Mouse (Mus musculus): ENCODE data around the gene Vmp1. TPM values are rescaled to one million over a fixed set of nuclear protein-coding genes. Genes with fewer than 3 reads are reported as not detected.

Vmp1 gene
- polyA plus RNA-seq, 1 experiment from 2014 or later = 86.8 TPM

DNA sequence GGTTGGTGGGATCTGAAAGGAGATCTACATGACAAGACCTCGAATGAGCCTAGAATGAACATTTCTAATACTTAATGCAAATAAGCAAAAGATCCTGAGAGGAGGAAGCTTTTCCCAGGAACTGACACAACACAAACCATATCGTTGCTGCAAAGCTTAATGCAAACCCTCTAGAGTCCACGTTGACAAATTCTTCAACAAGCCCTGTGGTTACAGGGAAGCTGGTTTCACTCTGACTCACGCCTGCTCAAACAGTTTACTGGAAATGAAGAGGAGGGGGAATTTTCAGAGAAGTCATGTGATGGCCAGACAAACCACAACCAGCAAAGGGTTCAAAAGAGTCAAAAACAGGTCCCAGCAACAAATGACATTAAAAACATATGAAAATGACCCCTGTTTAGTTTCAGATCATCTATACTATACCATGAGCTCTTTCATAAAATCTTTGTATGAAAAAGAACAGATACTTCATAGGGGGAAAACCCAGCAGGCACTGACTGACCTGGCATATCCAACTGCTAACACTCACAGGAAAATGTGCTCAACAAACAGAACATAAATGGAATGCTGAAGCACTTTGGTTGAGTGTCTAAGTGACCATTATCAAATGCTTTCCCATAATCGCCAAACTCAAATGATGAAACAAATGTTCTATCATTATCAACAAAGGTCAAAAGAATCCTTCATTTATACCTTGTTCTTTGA lies 59.2 kb downstream of the Vmp1 start:
- WGBS = 87% methylated on average over 5 of the region's 5 CpGs
- Histone ChIP-seq H3K4me2 (no peak overlapping the region), H3K9ac (no peak overlapping the region), H3K4me1 (no peaks in the 10 kb centered on the region), H3K9me3 (no peaks in the 10 kb centered on the region), H3K27me3 (no peaks in the 10 kb centered on the region), H3K36me3 (replicated peaks) (0 out of 2 replicates have a peak, but pooled peaks cover 5% of the 10 kb centered on the region), H3K27ac (no peak overlapping the region), H3K4me3 (replicated peaks) (no peak overlapping the region)
- ATAC-seq (ENCODE audit: low FRiP score) = no peak

DNA sequence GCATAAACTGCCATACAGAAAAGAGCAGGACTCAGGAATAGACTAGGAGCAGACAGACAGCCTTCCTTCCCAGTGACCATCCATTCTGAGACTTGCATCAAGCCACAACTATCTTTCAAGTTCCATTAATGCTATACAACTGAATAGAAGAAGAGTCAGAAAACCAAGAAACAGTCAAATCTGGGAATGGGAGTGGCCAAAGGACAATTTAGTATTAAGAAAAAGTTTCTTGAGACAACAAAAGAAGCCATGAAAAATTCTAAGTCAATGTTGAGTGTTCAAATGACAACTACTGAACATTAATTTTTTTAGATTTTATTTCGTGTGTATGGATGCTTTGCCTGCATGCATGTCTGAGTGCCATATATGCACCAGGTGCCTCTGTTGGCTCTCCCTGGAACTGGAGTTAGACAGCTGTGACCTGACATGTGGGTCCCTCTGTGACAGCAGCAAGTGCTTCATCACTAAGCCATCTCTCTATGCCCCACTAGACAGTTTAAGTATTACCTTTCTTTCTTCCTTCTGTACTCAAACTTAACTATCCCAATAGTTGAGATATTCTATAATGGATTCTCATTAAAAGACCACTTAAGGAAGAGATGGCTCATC lies 60.1 kb downstream of the Vmp1 start:
- H3K9me3 ChIP-seq = no peaks in the 10 kb centered on the region
- no peak overlapping the region for H3K4me2 ChIP-seq
- no peak overlapping the region for H3K9ac ChIP-seq
- WGBS = 74% methylated on average over 1 of the region's 1 CpGs
- H3K4me1 ChIP-seq = no peaks in the 10 kb centered on the region
- no peak for ATAC-seq (ENCODE audit: low FRiP score)
- 0 out of 2 replicates have a peak, but pooled peaks cover 5% of the 10 kb centered on the region for H3K36me3 ChIP-seq (replicated peaks)
- no peak overlapping the region for H3K4me3 ChIP-seq (replicated peaks)
- H3K27ac ChIP-seq = no peak overlapping the region
- H3K27me3 ChIP-seq = no peaks in the 10 kb centered on the region

DNA sequence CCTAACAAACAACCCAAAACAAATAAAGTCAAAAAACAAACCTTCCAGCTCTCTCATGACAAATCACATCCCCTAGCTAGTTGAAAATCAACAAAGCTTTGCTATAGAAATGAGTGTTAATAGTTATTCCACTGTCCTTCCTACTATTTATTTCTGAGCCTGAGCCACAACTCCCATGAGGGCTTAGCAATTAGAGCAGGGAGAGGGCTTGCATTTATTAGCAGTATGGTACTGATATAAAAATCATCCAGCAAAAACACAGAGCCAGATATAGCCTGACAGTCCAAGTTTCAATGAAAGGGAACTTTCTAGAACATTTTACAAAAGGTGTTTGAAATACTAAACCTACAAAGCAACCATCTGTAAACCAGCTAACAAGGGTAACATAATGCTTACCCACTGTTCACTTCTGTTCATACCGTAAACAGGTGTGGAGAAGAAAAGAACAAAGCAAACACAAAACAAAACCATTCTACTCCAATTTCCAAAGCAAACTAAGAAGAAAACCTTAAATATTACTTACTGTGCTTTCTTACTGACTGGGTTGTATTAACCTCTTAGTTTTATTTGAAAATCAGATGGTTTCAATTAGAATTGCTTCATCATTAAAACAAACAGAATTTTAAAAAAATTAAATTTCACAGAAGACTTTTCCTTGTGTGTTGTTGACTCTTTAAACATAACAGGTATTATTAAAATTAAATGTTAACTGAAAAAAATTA lies 61.3 kb downstream of the Vmp1 start:
- H3K9me3 ChIP-seq = no peaks in the 10 kb centered on the region
- H3K4me3 ChIP-seq (replicated peaks) = no peak overlapping the region
- H3K36me3 ChIP-seq (replicated peaks) = no peaks in the 10 kb centered on the region
- H3K9ac ChIP-seq = no peak overlapping the region
- no peak overlapping the region for H3K27ac ChIP-seq
- no peak for ATAC-seq (ENCODE audit: low FRiP score)
- H3K4me2 ChIP-seq = no peak overlapping the region
- no peaks in the 10 kb centered on the region for H3K4me1 ChIP-seq
- WGBS = 88% methylated on average over 1 of the region's 1 CpGs
- H3K27me3 ChIP-seq = no peaks in the 10 kb centered on the region

- WGBS = 95% methylated on average over 13 of the region's 13 CpGs
- H3K27me3 ChIP-seq = no peaks in the 10 kb centered on the region
- H3K9me3 ChIP-seq = no peaks in the 10 kb centered on the region
- no peak overlapping the region for H3K27ac ChIP-seq
- no peak overlapping the region for H3K4me2 ChIP-seq
- no peaks in the 10 kb centered on the region for H3K4me1 ChIP-seq
- ATAC-seq (ENCODE audit: low FRiP score) = no peak
- H3K36me3 ChIP-seq (replicated peaks) = no peaks in the 10 kb centered on the region
- no peak overlapping the region for H3K9ac ChIP-seq
- no peak overlapping the region for H3K4me3 ChIP-seq (replicated peaks)
Measured at GRCm38 (mm10) chr11:86621139-86621538, 62.5 kb downstream of the Vmp1 start.

DNA sequence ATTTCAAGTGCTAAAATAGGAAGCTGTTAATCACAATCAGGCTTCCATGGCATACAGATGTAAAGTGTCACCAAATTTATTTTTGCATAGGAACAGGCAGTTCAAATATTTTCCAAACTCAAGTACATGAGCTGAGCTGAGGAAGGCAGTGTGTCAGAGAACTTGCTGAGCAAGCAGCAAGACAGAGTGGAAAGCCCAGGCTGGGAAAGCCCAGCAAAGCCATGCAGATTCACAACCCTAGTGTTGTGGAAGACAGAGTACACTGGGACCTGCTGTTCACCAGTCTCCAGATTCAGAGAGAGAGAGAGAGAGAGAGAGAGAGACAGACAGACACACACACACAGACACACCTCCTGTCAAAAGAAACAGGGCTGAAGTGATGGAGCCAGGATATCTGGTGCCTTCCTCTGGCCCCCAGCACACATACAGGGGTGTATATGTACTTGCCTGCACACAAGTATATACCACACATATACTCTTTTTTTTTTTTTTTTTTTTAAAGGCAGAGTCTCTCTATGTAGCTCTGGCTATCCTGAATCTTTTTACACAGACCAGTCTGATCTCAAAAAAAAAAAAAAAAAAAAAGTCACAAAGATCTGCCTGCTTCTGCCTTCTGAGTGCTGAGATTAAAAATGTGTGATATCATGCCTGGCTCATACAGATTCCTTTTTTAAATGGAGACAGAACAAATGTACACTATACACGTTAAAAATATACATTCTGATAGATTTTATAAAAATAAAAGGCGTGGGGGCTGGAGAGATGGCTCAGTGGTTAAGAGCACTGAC lies 64.9 kb downstream of the Vmp1 start:
- no peak overlapping the region for H3K4me2 ChIP-seq
- H3K36me3 ChIP-seq (replicated peaks) = no peaks in the 10 kb centered on the region
- ATAC-seq (ENCODE audit: low FRiP score) = no peak
- H3K4me3 ChIP-seq (replicated peaks) = no peak overlapping the region
- H3K9me3 ChIP-seq = no peaks in the 10 kb centered on the region
- 90% methylated on average over 2 of the region's 2 CpGs for WGBS
- H3K4me1 ChIP-seq = no peaks in the 10 kb centered on the region
- no peak overlapping the region for H3K9ac ChIP-seq
- H3K27me3 ChIP-seq = no peaks in the 10 kb centered on the region
- H3K27ac ChIP-seq = no peak overlapping the region

- Histone ChIP-seq H3K9me3 (no peaks in the 10 kb centered on the region), H3K4me1 (no peaks in the 10 kb centered on the region), H3K27ac (no peak overlapping the region), H3K36me3 (replicated peaks) (0 out of 2 replicates have a peak, but pooled peaks cover 5% of the 10 kb centered on the region), H3K4me3 (replicated peaks) (no peak overlapping the region), H3K27me3 (no peaks in the 10 kb centered on the region), H3K4me2 (no peak overlapping the region), H3K9ac (no peak overlapping the region)
- WGBS = 88% methylated on average over 5 of the region's 5 CpGs
- no peak for ATAC-seq (ENCODE audit: low FRiP score)
Measured at GRCm38 (mm10) chr11:86614607-86615006, 69.0 kb downstream of the Vmp1 start.

GRCm38 (mm10) chr11:86614056-86614530 lies 69.5 kb downstream of the Vmp1 start:
- H3K4me1 ChIP-seq = no peaks in the 10 kb centered on the region
- no peaks in the 10 kb centered on the region for H3K9me3 ChIP-seq
- H3K36me3 ChIP-seq (replicated peaks) = 0 out of 2 replicates have a peak, but pooled peaks cover 5% of the 10 kb centered on the region
- WGBS = 66% methylated on average over 2 of the region's 2 CpGs
- H3K4me2 ChIP-seq = no peak overlapping the region
- no peak overlapping the region for H3K4me3 ChIP-seq (replicated peaks)
- no peaks in the 10 kb centered on the region for H3K27me3 ChIP-seq
- H3K9ac ChIP-seq = no peak overlapping the region
- no peak overlapping the region for H3K27ac ChIP-seq
- no peak for ATAC-seq (ENCODE audit: low FRiP score)

DNA sequence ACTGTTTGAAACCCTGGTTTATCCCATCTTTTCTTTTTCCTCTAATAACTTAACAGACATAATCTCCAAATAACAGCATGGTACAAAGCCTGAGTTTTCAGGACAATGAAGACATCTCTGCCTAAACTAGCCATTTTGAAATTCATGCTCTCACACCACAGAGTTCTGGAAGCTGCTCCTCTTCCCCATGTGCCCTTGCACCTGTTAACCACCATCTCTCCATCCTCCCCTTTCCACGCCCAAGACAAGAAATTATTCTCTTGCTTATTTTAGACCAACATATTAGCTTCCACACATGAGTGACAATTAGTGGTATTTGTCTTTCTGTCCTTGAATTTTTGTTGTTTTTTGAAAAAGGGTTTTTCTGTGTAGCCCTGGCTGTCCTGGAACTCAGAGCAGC lies 71.6 kb downstream of the Vmp1 start:
- Histone ChIP-seq H3K4me2 (no peak overlapping the region), H3K27me3 (no peaks in the 10 kb centered on the region), H3K4me1 (no peaks in the 10 kb centered on the region), H3K27ac (no peak overlapping the region), H3K4me3 (replicated peaks) (no peak overlapping the region), H3K9me3 (no peaks in the 10 kb centered on the region), H3K36me3 (replicated peaks) (0 out of 2 replicates have a peak, but pooled peaks cover 5% of the 10 kb centered on the region), H3K9ac (no peak overlapping the region)
- ATAC-seq (ENCODE audit: low FRiP score) = no peak
- 87% methylated on average over 1 of the region's 1 CpGs for WGBS

DNA sequence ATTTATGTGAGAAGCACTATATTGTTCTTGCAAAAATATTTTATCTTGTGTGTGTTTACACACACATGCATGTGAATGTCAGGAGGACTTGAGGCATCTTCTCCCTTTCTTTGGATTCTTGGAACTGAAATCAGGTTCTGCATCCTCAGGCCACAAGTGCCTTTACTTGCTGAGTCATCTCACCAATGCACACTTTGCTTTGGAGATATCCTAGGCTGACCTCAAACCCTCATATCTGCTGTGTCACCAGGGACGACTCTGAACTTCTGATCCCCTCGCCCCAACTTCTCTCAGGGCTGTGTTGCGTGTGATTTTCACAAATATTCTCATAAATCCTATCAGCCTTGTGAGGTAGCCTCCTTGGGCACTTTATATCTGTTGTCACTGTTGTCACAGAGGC lies 73.4 kb downstream of the Vmp1 start:
- Histone ChIP-seq H3K27me3 (no peaks in the 10 kb centered on the region), H3K4me2 (no peak overlapping the region), H3K4me3 (replicated peaks) (no peak overlapping the region), H3K9ac (no peak overlapping the region), H3K36me3 (replicated peaks) (peaks cover 15% of the 10 kb centered on the region), H3K9me3 (no peaks in the 10 kb centered on the region), H3K4me1 (no peaks in the 10 kb centered on the region), H3K27ac (no peak overlapping the region)
- 90% methylated on average over 3 of the region's 3 CpGs for WGBS
- no peak for ATAC-seq (ENCODE audit: low FRiP score)

DNA sequence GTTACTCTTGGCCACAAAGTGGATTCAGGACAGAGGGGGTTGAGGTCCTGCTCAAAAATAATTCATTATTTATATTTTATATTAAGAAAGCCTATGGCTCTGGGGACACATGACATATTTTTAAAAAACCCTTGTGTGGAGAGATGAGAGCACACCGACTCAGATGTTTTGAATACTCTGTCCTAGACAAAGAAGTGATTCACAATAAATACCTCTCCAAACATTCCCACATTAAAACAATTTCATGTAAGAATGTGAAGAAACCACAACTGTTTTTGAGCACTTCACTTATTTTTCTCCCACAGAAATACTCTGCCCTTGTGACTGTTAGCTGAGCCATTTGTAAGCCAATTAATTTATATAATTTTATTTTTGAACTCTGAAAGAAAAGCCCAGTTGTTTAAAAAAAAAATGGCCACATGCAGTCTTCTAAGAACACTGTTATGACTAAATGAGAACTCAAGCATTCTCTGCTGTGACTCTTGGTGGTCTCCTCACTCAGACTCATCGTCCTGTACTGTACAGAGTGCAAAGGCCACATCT lies 75.8 kb downstream of the Vmp1 start:
- Histone ChIP-seq H3K36me3 (replicated peaks) (peaks cover 15% of the 10 kb centered on the region), H3K27ac (no peak overlapping the region), H3K9ac (no peak overlapping the region), H3K9me3 (no peaks in the 10 kb centered on the region), H3K4me2 (no peak overlapping the region), H3K4me1 (no peaks in the 10 kb centered on the region), H3K27me3 (no peaks in the 10 kb centered on the region), H3K4me3 (replicated peaks) (no peak overlapping the region)
- 92% methylated on average over 2 of the region's 2 CpGs for WGBS
- no peak for ATAC-seq (ENCODE audit: low FRiP score)

- no peak overlapping the region for H3K4me2 ChIP-seq
- no peaks in the 10 kb centered on the region for H3K4me1 ChIP-seq
- no peak overlapping the region for H3K9ac ChIP-seq
- H3K27ac ChIP-seq = no peak overlapping the region
- H3K36me3 ChIP-seq (replicated peaks) = peaks cover 15% of the 10 kb centered on the region
- H3K4me3 ChIP-seq (replicated peaks) = no peak overlapping the region
- no peak for ATAC-seq (ENCODE audit: low FRiP score)
- no peaks in the 10 kb centered on the region for H3K9me3 ChIP-seq
- 90% methylated on average over 2 of the region's 2 CpGs for WGBS
- H3K27me3 ChIP-seq = no peaks in the 10 kb centered on the region
Measured at GRCm38 (mm10) chr11:86606621-86607339, 76.9 kb downstream of the Vmp1 start.
